Comparison of ENCODE assay signal across 21 mouse cellular contexts in genomic region chr2:59378096-59378495, GRCm38 (mm10).
"Had no signal": no experiment of that assay in that cellular context is flagged by ENCODE, and none has a peak within 500 bp of the region (broad histone marks: within the 10 kb centered on the region; RNA-seq: fewer than 3 reads in every experiment).

No protein-coding gene starts in this region.

- H3K9me3 ChIP-seq: lung, embryonic 15.5 days; megakaryocyte, embryonic 14.5 days; midbrain, embryonic 12.5 days; midbrain, embryonic 15.5 days; neural tube, embryonic 13.5 days; neural tube, embryonic 15.5 days; stomach, embryonic 15.5 days had no signal

- H3K4me1 ChIP-seq: lung, embryonic 15.5 days; megakaryocyte, embryonic 14.5 days; midbrain, embryonic 12.5 days; midbrain, embryonic 15.5 days; neural tube, embryonic 13.5 days; neural tube, embryonic 15.5 days; stomach, embryonic 15.5 days had no signal

- H3K4me3 ChIP-seq: lung, embryonic 15.5 days; megakaryocyte, embryonic 14.5 days; midbrain, embryonic 12.5 days; midbrain, embryonic 15.5 days; myocyte; neural tube, embryonic 13.5 days; neural tube, embryonic 15.5 days; stomach, embryonic 15.5 days had no signal

- H3K27me3 ChIP-seq: lung, embryonic 15.5 days; megakaryocyte, embryonic 14.5 days; midbrain, embryonic 12.5 days; midbrain, embryonic 15.5 days; neural tube, embryonic 13.5 days; neural tube, embryonic 15.5 days; stomach, embryonic 15.5 days had no signal

- H3K9ac ChIP-seq: liver, postnatal 0 days; lung, embryonic 15.5 days; midbrain, embryonic 12.5 days; midbrain, embryonic 15.5 days; neural tube, embryonic 13.5 days; neural tube, embryonic 15.5 days; stomach, embryonic 15.5 days had no signal

- H3K36me3 ChIP-seq: lung, embryonic 15.5 days; midbrain, embryonic 12.5 days; midbrain, embryonic 15.5 days; neural tube, embryonic 13.5 days; neural tube, embryonic 15.5 days; stomach, embryonic 15.5 days had no signal

- H3K4me2 ChIP-seq: lung, embryonic 15.5 days; midbrain, embryonic 12.5 days; midbrain, embryonic 15.5 days; neural tube, embryonic 13.5 days; neural tube, embryonic 15.5 days; stomach, embryonic 15.5 days had no signal

- H3K27ac ChIP-seq: lung, embryonic 15.5 days; macrophage; midbrain, embryonic 12.5 days; midbrain, embryonic 15.5 days; neural tube, embryonic 13.5 days; neural tube, embryonic 15.5 days; stomach, embryonic 15.5 days; stomach, postnatal 0 days had no signal

- DNase-seq: liver, postnatal 0 days; lung, adult 2 months; lung, postnatal 14 days; lung, postnatal 36 days; retina, postnatal 1 day; right cerebral cortex, adult 18-20 months; right cerebral cortex, postnatal 25 days; thymus, adult 2 months; thymus, postnatal 25 days; thymus, postnatal 4 days had no signal

- ATAC-seq: liver, postnatal 0 days; lung, postnatal 0 days; midbrain, embryonic 15.5 days had no signal
